Mouse (Mus musculus): ENCODE measurements around the gene Zscan21. TPM values are rescaled to one million over a fixed set of nuclear protein-coding genes. Genes with fewer than 3 reads are reported as not detected.

Zscan21 gene
- 96.5 and 97.0 TPM in 2 replicates for polyA plus RNA-seq (2016; fragmentation: Nextera tagmentation; extraction: Ambion mirVana)

- no peaks in the 10 kb centered on the region for H3K9me3 ChIP-seq
- peak; percentile 94 for DNase-seq (ENCODE audit: low spot score)
- H3K27me3 ChIP-seq (replicated peaks; ENCODE audit: low read depth, poor library complexity, severe bottlenecking), result no peaks in the 10 kb centered on the region
- peaks cover 13% of the 10 kb centered on the region for H3K4me1 ChIP-seq
- 7% methylated on average over 38 of the region's 38 CpGs for WGBS
- peak within 1 kb of the TSS; percentile 95 for H3K27ac ChIP-seq (replicated peaks)
- H3K4me3 ChIP-seq, result peak within 1 kb of the TSS; percentile 78
- H3K36me3 ChIP-seq (replicated peaks), result peaks cover 30% of the 10 kb centered on the region
Observed at GRCm38 (mm10) chr5:138116255-138117198, at the start of gene Zscan21. Gene Zscan21 (plus strand): TSS chr5:138116903.

GRCm38 (mm10) chr5:138073803-138074202, 42.9 kb upstream of the Zscan21 start:
- no peaks in the 10 kb centered on the region for H3K4me1 ChIP-seq
- DNase-seq (ENCODE audit: low spot score), result no peak
- no peaks in the 10 kb centered on the region for H3K27me3 ChIP-seq (replicated peaks; ENCODE audit: low read depth, poor library complexity, severe bottlenecking)
- 90% methylated on average over 4 of the region's 4 CpGs for WGBS
- no peak overlapping the region for H3K4me3 ChIP-seq
- H3K36me3 ChIP-seq (replicated peaks), result no peaks in the 10 kb centered on the region
- H3K27ac ChIP-seq (replicated peaks), result no peak overlapping the region
- H3K9me3 ChIP-seq, result no peaks in the 10 kb centered on the region

- H3K4me1 ChIP-seq, result no peaks in the 10 kb centered on the region
- no peak overlapping the region for H3K27ac ChIP-seq (replicated peaks)
- no peaks in the 10 kb centered on the region for H3K9me3 ChIP-seq
- no peaks in the 10 kb centered on the region for H3K36me3 ChIP-seq (replicated peaks)
- WGBS, result 78% methylated on average over 3 of the region's 3 CpGs
- H3K4me3 ChIP-seq, result no peak overlapping the region
- H3K27me3 ChIP-seq (replicated peaks; ENCODE audit: low read depth, poor library complexity, severe bottlenecking), result no peaks in the 10 kb centered on the region
- DNase-seq (ENCODE audit: low spot score), result no peak
Observed at GRCm38 (mm10) chr5:138075684-138076083, 41.0 kb upstream of the Zscan21 start.

GRCm38 (mm10) chr5:138076148-138076547, 40.6 kb upstream of the Zscan21 start:
- Histone ChIP-seq H3K4me1 (no peaks in the 10 kb centered on the region), H3K27me3 (replicated peaks; ENCODE audit: low read depth, poor library complexity, severe bottlenecking) (no peaks in the 10 kb centered on the region), H3K27ac (replicated peaks) (no peak overlapping the region), H3K36me3 (replicated peaks) (no peaks in the 10 kb centered on the region), H3K4me3 (no peak overlapping the region), H3K9me3 (no peaks in the 10 kb centered on the region)
- no peak for DNase-seq (ENCODE audit: low spot score)
- 61% methylated on average over 2 of the region's 2 CpGs for WGBS

- no peak for DNase-seq (ENCODE audit: low spot score)
- Histone ChIP-seq H3K4me1 (no peaks in the 10 kb centered on the region), H3K36me3 (replicated peaks) (no peaks in the 10 kb centered on the region), H3K9me3 (no peaks in the 10 kb centered on the region), H3K4me3 (no peak overlapping the region), H3K27ac (replicated peaks) (no peak overlapping the region), H3K27me3 (replicated peaks; ENCODE audit: low read depth, poor library complexity, severe bottlenecking) (no peaks in the 10 kb centered on the region)
- WGBS, result 88% methylated on average over 5 of the region's 5 CpGs
Observed at GRCm38 (mm10) chr5:138080456-138080855, 36.2 kb upstream of the Zscan21 start.

GRCm38 (mm10) chr5:138081446-138081845, 35.3 kb upstream of the Zscan21 start:
- DNase-seq (ENCODE audit: low spot score), result no peak
- no peak overlapping the region for H3K27ac ChIP-seq (replicated peaks)
- WGBS, result 86% methylated on average over 9 of the region's 9 CpGs
- H3K9me3 ChIP-seq, result no peaks in the 10 kb centered on the region
- H3K4me3 ChIP-seq, result no peak overlapping the region
- no peaks in the 10 kb centered on the region for H3K27me3 ChIP-seq (replicated peaks; ENCODE audit: low read depth, poor library complexity, severe bottlenecking)
- H3K36me3 ChIP-seq (replicated peaks), result no peaks in the 10 kb centered on the region
- H3K4me1 ChIP-seq, result peaks cover 6% of the 10 kb centered on the region

- DNase-seq (ENCODE audit: low spot score), result no peak
- no peaks in the 10 kb centered on the region for H3K27me3 ChIP-seq (replicated peaks; ENCODE audit: low read depth, poor library complexity, severe bottlenecking)
- H3K27ac ChIP-seq (replicated peaks), result no peak overlapping the region
- no peaks in the 10 kb centered on the region for H3K9me3 ChIP-seq
- WGBS, result 68% methylated on average over 2 of the region's 2 CpGs
- H3K4me1 ChIP-seq, result peaks cover 11% of the 10 kb centered on the region
- H3K4me3 ChIP-seq, result no peak overlapping the region
- H3K36me3 ChIP-seq (replicated peaks), result peaks cover 14% of the 10 kb centered on the region
Observed at GRCm38 (mm10) chr5:138083318-138083900, 33.3 kb upstream of the Zscan21 start.

GRCm38 (mm10) chr5:138083936-138084335, 32.8 kb upstream of the Zscan21 start:
- WGBS, result 96% methylated on average over 2 of the region's 2 CpGs
- H3K4me1 ChIP-seq, result peaks cover 11% of the 10 kb centered on the region
- no peaks in the 10 kb centered on the region for H3K9me3 ChIP-seq
- peaks cover 19% of the 10 kb centered on the region for H3K36me3 ChIP-seq (replicated peaks)
- no peak overlapping the region for H3K4me3 ChIP-seq
- DNase-seq (ENCODE audit: low spot score), result no peak
- no peak overlapping the region for H3K27ac ChIP-seq (replicated peaks)
- no peaks in the 10 kb centered on the region for H3K27me3 ChIP-seq (replicated peaks; ENCODE audit: low read depth, poor library complexity, severe bottlenecking)

GRCm38 (mm10) chr5:138084507-138084906, 32.2 kb upstream of the Zscan21 start:
- 68% methylated on average over 2 of the region's 2 CpGs for WGBS
- Histone ChIP-seq H3K4me1 (peaks cover 11% of the 10 kb centered on the region), H3K27me3 (replicated peaks; ENCODE audit: low read depth, poor library complexity, severe bottlenecking) (no peaks in the 10 kb centered on the region), H3K27ac (replicated peaks) (peak overlapping the region; percentile 99), H3K36me3 (replicated peaks) (peaks cover 25% of the 10 kb centered on the region), H3K9me3 (no peaks in the 10 kb centered on the region), H3K4me3 (peak overlapping the region; percentile 95)
- no peak for DNase-seq (ENCODE audit: low spot score)

- Histone ChIP-seq H3K4me3 (peak within 1 kb of the TSS; percentile 95), H3K9me3 (no peaks in the 10 kb centered on the region), H3K27ac (replicated peaks) (peak within 1 kb of the TSS; percentile 99), H3K36me3 (replicated peaks) (peaks cover 25% of the 10 kb centered on the region), H3K27me3 (replicated peaks; ENCODE audit: low read depth, poor library complexity, severe bottlenecking) (no peaks in the 10 kb centered on the region), H3K4me1 (peaks cover 11% of the 10 kb centered on the region)
- DNase-seq (ENCODE audit: low spot score), result peak; percentile 89
- WGBS, result under 1% methylated on average over 27 of the region's 27 CpGs
Observed at GRCm38 (mm10) chr5:138084996-138085395, 31.7 kb upstream of the Zscan21 start, which contains the start of gene Zkscan1. Gene Zkscan1 (plus strand): TSS chr5:138085084.

GRCm38 (mm10) chr5:138085421-138085911, 31.2 kb upstream of the Zscan21 start:
- peak overlapping the region; percentile 99 for H3K27ac ChIP-seq (replicated peaks)
- no peaks in the 10 kb centered on the region for H3K9me3 ChIP-seq
- under 1% methylated on average over 18 of the region's 18 CpGs for WGBS
- no peaks in the 10 kb centered on the region for H3K27me3 ChIP-seq (replicated peaks; ENCODE audit: low read depth, poor library complexity, severe bottlenecking)
- peaks cover 27% of the 10 kb centered on the region for H3K36me3 ChIP-seq (replicated peaks)
- H3K4me1 ChIP-seq, result peaks cover 11% of the 10 kb centered on the region
- no peak for DNase-seq (ENCODE audit: low spot score)
- H3K4me3 ChIP-seq, result peak overlapping the region; percentile 95

GRCm38 (mm10) chr5:138086842-138087241, 29.9 kb upstream of the Zscan21 start:
- H3K27me3 ChIP-seq (replicated peaks; ENCODE audit: low read depth, poor library complexity, severe bottlenecking), result no peaks in the 10 kb centered on the region
- H3K4me3 ChIP-seq, result peak overlapping the region; percentile 95; the same call in 1 of the 2 replicates
- 91% methylated on average over 3 of the region's 3 CpGs for WGBS
- H3K36me3 ChIP-seq (replicated peaks), result peaks cover 35% of the 10 kb centered on the region
- no peaks in the 10 kb centered on the region for H3K9me3 ChIP-seq
- DNase-seq (ENCODE audit: low spot score), result no peak
- H3K27ac ChIP-seq (replicated peaks), result no peak overlapping the region
- peaks cover 11% of the 10 kb centered on the region for H3K4me1 ChIP-seq

Measured in embryonic facial prominence, embryonic 10.5 days (tissue).